Mouse (Mus musculus) thymus, postnatal 4 days (tissue): ENCODE measurements around the gene Aurkaip1.

Experiments used
- DNase-seq: peaks from one replicate; pipeline ENCODE4 v3.0.0; 2021

Gene Aurkaip1

GRCm38 (mm10) chr4:155853421-155853820 is 22.3 kb downstream of the Aurkaip1 start:
- DNase-seq, result no peak

- no peak for DNase-seq
These were observed 23.9 kb downstream of the Aurkaip1 start for GRCm38 (mm10) chr4:155854991-155855390.

GRCm38 (mm10) chr4:155856071-155856470 is 25.0 kb downstream of the Aurkaip1 start:
- DNase-seq, result no peak

GRCm38 (mm10) chr4:155856881-155857280 is 25.8 kb downstream of the Aurkaip1 start:
- DNase-seq, result no peak

GRCm38 (mm10) chr4:155859318-155859717 is 28.2 kb downstream of the Aurkaip1 start:
- DNase-seq, result peak; percentile 75

- no peak for DNase-seq
These were observed 30.7 kb downstream of the Aurkaip1 start for GRCm38 (mm10) chr4:155861787-155862186.

GRCm38 (mm10) chr4:155863001-155863400 is 31.9 kb downstream of the Aurkaip1 start, which contains the start of gene Tas1r3:
TSS of gene Tas1r3 (minus strand) at chr4:155863362.
- no peak for DNase-seq

- DNase-seq, result peak; percentile 28
These were observed 37.7 kb downstream of the Aurkaip1 start for GRCm38 (mm10) chr4:155868614-155869298.

GRCm38 (mm10) chr4:155869317-155870033 is 38.4 kb downstream of the Aurkaip1 start, which contains the start of the genes Cptp and Ints11:
TSS of gene Cptp (minus strand) at chr4:155869440.
TSS of gene Ints11 (plus strand) at chr4:155869546.
- DNase-seq, result peak; percentile 97

- no peak for DNase-seq
These were observed 40.3 kb downstream of the Aurkaip1 start for GRCm38 (mm10) chr4:155871404-155871803.
